20 mouse cellular contexts compared by ENCODE assay signal in genomic region chr12:95959786-95960504, GRCm38 (mm10).
DNase-seq lines count a peak whose midpoint lies in the region; ATAC-seq and TF ChIP-seq lines count a peak whose summit lies in the region.
"Had no signal": no experiment of that assay in that cellular context is flagged by ENCODE, and none has a peak within 500 bp of the region (broad histone marks: within the 10 kb centered on the region; RNA-seq: fewer than 3 reads in every experiment).

No protein-coding gene starts in this region.

- no peak overlapping the region for H3K9ac ChIP-seq in hindbrain, postnatal 0 days (replicated peaks; ENCODE audit: low read length)
- no peak overlapping the region for H3K9ac ChIP-seq in hindbrain, embryonic 16.5 days (ENCODE audit: low read depth, low read length)
- H3K9ac ChIP-seq in midbrain, embryonic 14.5 days (replicated peaks; ENCODE audit: low read length) = no peak overlapping the region
- no peak overlapping the region for H3K9ac ChIP-seq in midbrain, embryonic 16.5 days (ENCODE audit: low read depth, low read length)
- H3K9ac ChIP-seq in forebrain, embryonic 15.5 days (replicated peaks) = no peak overlapping the region
- H3K9ac ChIP-seq: embryonic facial prominence, embryonic 15.5 days; heart, embryonic 13.5 days; hindbrain, embryonic 12.5 days; intestine, embryonic 15.5 days had no signal

- no peaks in the 10 kb centered on the region for H3K4me1 ChIP-seq in hindbrain, postnatal 0 days (ENCODE audit: insufficient read depth, low read length)
- no peaks in the 10 kb centered on the region for H3K4me1 ChIP-seq in hindbrain, embryonic 16.5 days (ENCODE audit: control insufficient read depth, insufficient read depth, low read depth, low read length)
- no peaks in the 10 kb centered on the region for H3K4me1 ChIP-seq in midbrain, embryonic 14.5 days (ENCODE audit: control insufficient read depth, insufficient read depth, low read length)
- H3K4me1 ChIP-seq in midbrain, embryonic 16.5 days (ENCODE audit: control insufficient read depth, insufficient read depth, low read length) = no peaks in the 10 kb centered on the region
- H3K4me1 ChIP-seq in forebrain, embryonic 15.5 days = no peaks in the 10 kb centered on the region
- H3K4me1 ChIP-seq: embryonic facial prominence, embryonic 15.5 days; heart, embryonic 13.5 days; hindbrain, embryonic 12.5 days; intestine, embryonic 15.5 days had no signal

- H3K4me3 ChIP-seq in hindbrain, postnatal 0 days (ENCODE audit: low read length) = no peak overlapping the region
- no peak overlapping the region for H3K4me3 ChIP-seq in hindbrain, embryonic 16.5 days (ENCODE audit: low read length)
- H3K4me3 ChIP-seq in midbrain, embryonic 14.5 days (replicated peaks; ENCODE audit: low read depth, low read length) = no peak overlapping the region
- H3K4me3 ChIP-seq in midbrain, embryonic 16.5 days (ENCODE audit: low read depth, low read length) = no peak overlapping the region
- no peak overlapping the region for H3K4me3 ChIP-seq in forebrain, embryonic 15.5 days
- H3K4me3 ChIP-seq: embryonic facial prominence, embryonic 15.5 days; erythroblast, embryonic 14.5 days; heart, embryonic 13.5 days; hindbrain, embryonic 12.5 days; intestine, embryonic 15.5 days had no signal

- no peaks in the 10 kb centered on the region for H3K27me3 ChIP-seq in hindbrain, postnatal 0 days (ENCODE audit: insufficient read depth, low read length)
- no peaks in the 10 kb centered on the region; the same call in 1 of the 2 replicates for H3K27me3 ChIP-seq in hindbrain, embryonic 16.5 days (replicated peaks; ENCODE audit: control insufficient read depth, insufficient read depth, low read length)
- H3K27me3 ChIP-seq in midbrain, embryonic 14.5 days (ENCODE audit: control insufficient read depth, insufficient read depth, low read length) = no peaks in the 10 kb centered on the region
- H3K27me3 ChIP-seq in midbrain, embryonic 16.5 days (ENCODE audit: control insufficient read depth, insufficient read depth, low read depth, low read length) = no peaks in the 10 kb centered on the region
- no peaks in the 10 kb centered on the region for H3K27me3 ChIP-seq in forebrain, embryonic 15.5 days
- H3K27me3 ChIP-seq: embryonic facial prominence, embryonic 15.5 days; heart, embryonic 13.5 days; hindbrain, embryonic 12.5 days; intestine, embryonic 15.5 days had no signal

- no peak for ATAC-seq in hindbrain, postnatal 0 days
- ATAC-seq in hindbrain, embryonic 16.5 days = no peak
- ATAC-seq in midbrain, embryonic 14.5 days (ENCODE audit: low FRiP score, low TSS enrichment) = no peak
- ATAC-seq in midbrain, embryonic 16.5 days = no peak
- ATAC-seq in forebrain, embryonic 15.5 days (replicated peaks) = peak; percentile 64
- ATAC-seq: intestine, embryonic 15.5 days had no signal

- intact Hi-C loops in heart, postnatal 25 days (cut with DNase I) = no loop called here

- TF ChIP-seq CTCF in hindbrain, postnatal 0 days (IDR thresholded peaks at IDR 0.05; ENCODE audit: low read depth) = no peak

- no peak overlapping the region for H3K27ac ChIP-seq in hindbrain, postnatal 0 days
- H3K27ac ChIP-seq in hindbrain, embryonic 16.5 days (ENCODE audit: low read depth, low read length) = no peak overlapping the region
- no peak overlapping the region for H3K27ac ChIP-seq in midbrain, embryonic 14.5 days (replicated peaks; ENCODE audit: low read depth, low read length)
- H3K27ac ChIP-seq in midbrain, embryonic 16.5 days (ENCODE audit: low read length) = no peak overlapping the region
- H3K27ac ChIP-seq in forebrain, embryonic 15.5 days (replicated peaks) = no peak overlapping the region
- H3K27ac ChIP-seq: embryonic facial prominence, embryonic 15.5 days; heart, embryonic 13.5 days; hindbrain, embryonic 12.5 days; intestine, embryonic 15.5 days had no signal

- H3K4me2 ChIP-seq in hindbrain, postnatal 0 days (ENCODE audit: low read depth, low read length) = no peak overlapping the region
- no peak overlapping the region for H3K4me2 ChIP-seq in hindbrain, embryonic 16.5 days (ENCODE audit: low read length)
- H3K4me2 ChIP-seq in midbrain, embryonic 14.5 days (ENCODE audit: low read length) = no peak overlapping the region
- H3K4me2 ChIP-seq in midbrain, embryonic 16.5 days (ENCODE audit: low read length) = no peak overlapping the region
- no peak overlapping the region for H3K4me2 ChIP-seq in forebrain, embryonic 15.5 days (replicated peaks)
- H3K4me2 ChIP-seq: embryonic facial prominence, embryonic 15.5 days; heart, embryonic 13.5 days; hindbrain, embryonic 12.5 days; intestine, embryonic 15.5 days had no signal

- no peaks in the 10 kb centered on the region for H3K9me3 ChIP-seq in hindbrain, postnatal 0 days (ENCODE audit: low read length)
- H3K9me3 ChIP-seq in hindbrain, embryonic 16.5 days (ENCODE audit: control insufficient read depth, low read length) = no peaks in the 10 kb centered on the region
- no peaks in the 10 kb centered on the region for H3K9me3 ChIP-seq in midbrain, embryonic 14.5 days (ENCODE audit: control insufficient read depth, low read length)
- no peaks in the 10 kb centered on the region for H3K9me3 ChIP-seq in midbrain, embryonic 16.5 days (replicated peaks; ENCODE audit: control insufficient read depth, low read length, poor library complexity, severe bottlenecking)
- no peaks in the 10 kb centered on the region for H3K9me3 ChIP-seq in forebrain, embryonic 15.5 days
- H3K9me3 ChIP-seq: embryonic facial prominence, embryonic 15.5 days; heart, embryonic 13.5 days; hindbrain, embryonic 12.5 days; intestine, embryonic 15.5 days had no signal

- WGBS in hindbrain, postnatal 0 days = 50% methylated on average over 6 of the region's 6 CpGs
- whole genome bisulfite sequencing in hindbrain, embryonic 16.5 days = 54% methylated on average over 6 of the region's 6 CpGs
- 61% methylated on average over 6 of the region's 6 CpGs for WGBS in midbrain, embryonic 14.5 days
- WGBS in midbrain, embryonic 16.5 days = 46% methylated on average over 6 of the region's 6 CpGs
- 12% methylated on average over 6 of the region's 6 CpGs for WGBS in forebrain, embryonic 15.5 days

- peak; percentile 3 for DNase-seq in embryo, embryonic 11 days
- DNase-seq in embryo, embryonic 9.5 days (ENCODE audit: extremely low spot score) = no peak
- DNase-seq in hindbrain, postnatal 0 days (ENCODE audit: low spot score) = peak; percentile 23
- peak; percentile 12 for DNase-seq in midbrain, embryonic 14.5 days
- DNase-seq in heart, postnatal 25 days (ENCODE audit: low spot score) = no peak
- DNase-seq: adrenal gland, postnatal 10 days; cerebellum, adult 11-12 months; cerebellum, postnatal 36 days; gastrocnemius, postnatal 36 days; heart, adult 11 months; heart, postnatal 4 days; kidney, adult 9 months had no signal

- H3K36me3 ChIP-seq in hindbrain, postnatal 0 days (ENCODE audit: insufficient read depth, low read length) = no peaks in the 10 kb centered on the region
- no peaks in the 10 kb centered on the region for H3K36me3 ChIP-seq in hindbrain, embryonic 16.5 days (ENCODE audit: control insufficient read depth, insufficient read depth, low read length)
- H3K36me3 ChIP-seq in midbrain, embryonic 14.5 days (ENCODE audit: control insufficient read depth, insufficient read depth, low read length) = no peaks in the 10 kb centered on the region
- H3K36me3 ChIP-seq in midbrain, embryonic 16.5 days (ENCODE audit: control insufficient read depth, insufficient read depth, low read length) = no peaks in the 10 kb centered on the region
- H3K36me3 ChIP-seq in forebrain, embryonic 15.5 days = no peaks in the 10 kb centered on the region
- H3K36me3 ChIP-seq: embryonic facial prominence, embryonic 15.5 days; heart, embryonic 13.5 days; hindbrain, embryonic 12.5 days; intestine, embryonic 15.5 days had no signal

Comparison
In these comparisons a context has a peak if more than half of its experiments do, and no peak if none do; other contexts are left out.
1. DNase-seq: peak in embryo, embryonic 11 days (single experiment), hindbrain, postnatal 0 days (single experiment) and midbrain, embryonic 14.5 days (single experiment); none in embryo, embryonic 9.5 days (single experiment) and heart, postnatal 25 days (single experiment).